Mouse (Mus musculus) forebrain, embryonic 11.5 days (tissue): ENCODE measurements around the gene Tada3. TPM values are rescaled to one million over a fixed set of nuclear protein-coding genes. Genes with fewer than 3 reads are reported as not detected.
A peak's percentile ranks its signal among the peaks of the same experiment; 100 is the strongest.

Experiments used
- ATAC-seq: fragments of 200-750 bp; cut with Nextera tagmentation; replicated peaks from 2 replicates; pipeline ENCODE4 v1.8.0; 2017; ENCODE audit warnings: moderate TSS enrichment; ENCODE audit not compliant: low FRiP score
- DNase-seq: peaks from one replicate; pipeline ENCODE4 v3.0.0-alpha.2; 2017; ENCODE audit warnings: low spot score
- H3K27ac ChIP-seq: fragments of 300-500 bp; sonication (generic); 2 replicates; pipeline ENCODE4 v1.5.1; 2014; ENCODE audit warnings: low read depth, low read length
- H3K27me3 ChIP-seq: fragments of 300-500 bp; sonication (generic); 2 replicates; pipeline ENCODE4 v1.6.1; 2014; ENCODE audit warnings: mild to moderate bottlenecking, low read length, mixed read lengths; ENCODE audit not compliant: control insufficient read depth, insufficient read depth
- H3K36me3 ChIP-seq: fragments of 300-500 bp; sonication (generic); 2 replicates; pipeline ENCODE4 v1.6.1; 2014; ENCODE audit warnings: mild to moderate bottlenecking, low read length, moderate library complexity, mixed read lengths; ENCODE audit not compliant: control insufficient read depth, insufficient read depth
- H3K4me1 ChIP-seq: fragments of 300-500 bp; sonication (generic); replicated peaks from 2 replicates; pipeline ENCODE4 v1.6.1; 2014; ENCODE audit warnings: low read length, mixed read lengths; ENCODE audit not compliant: control insufficient read depth, insufficient read depth
- H3K4me2 ChIP-seq: fragments of 300-500 bp; sonication (generic); 2 replicates; pipeline ENCODE4 v1.6.1; 2014; ENCODE audit warnings: low read depth, mild to moderate bottlenecking, low read length, moderate library complexity, mixed read lengths; ENCODE audit not compliant: severe bottlenecking
- H3K4me3 ChIP-seq: fragments of 300-500 bp; sonication (generic); 2 replicates; pipeline ENCODE4 v1.5.1; 2014; ENCODE audit warnings: low read depth, low read length
- H3K9ac ChIP-seq: fragments of 300-500 bp; sonication (generic); 2 replicates; pipeline ENCODE4 v1.6.1; 2014; ENCODE audit warnings: low read length
- H3K9me3 ChIP-seq: fragments of 300-500 bp; sonication (generic); 2 replicates; pipeline ENCODE4 v1.6.1; 2016; ENCODE audit warnings: low read length, mixed read lengths; ENCODE audit not compliant: control insufficient read depth
- WGBS: fragments of 180-500 bp; shearing (Covaris S2); extraction: QIAGEN DNeasy Blood & Tissue Kit; methylation state at CpG from one replicate; pipeline ENCODE4 v1.1.7; 2014; 5-methylcytosine and 5-hydroxymethylcytosine counted together
- polyA plus RNA-seq: library from polyadenylated mRNA; unstranded; fragments of >200 nt; fragmentation: Nextera tagmentation; extraction: Ambion mirVana; gene quantifications from 2 replicates; pipeline ENCODE4 v1.2.1, GENCODE M21; 2014

Gene Tada3
- polyA plus RNA-seq, 1 experiment from 2014 or later, result 72.5 TPM

DNA sequence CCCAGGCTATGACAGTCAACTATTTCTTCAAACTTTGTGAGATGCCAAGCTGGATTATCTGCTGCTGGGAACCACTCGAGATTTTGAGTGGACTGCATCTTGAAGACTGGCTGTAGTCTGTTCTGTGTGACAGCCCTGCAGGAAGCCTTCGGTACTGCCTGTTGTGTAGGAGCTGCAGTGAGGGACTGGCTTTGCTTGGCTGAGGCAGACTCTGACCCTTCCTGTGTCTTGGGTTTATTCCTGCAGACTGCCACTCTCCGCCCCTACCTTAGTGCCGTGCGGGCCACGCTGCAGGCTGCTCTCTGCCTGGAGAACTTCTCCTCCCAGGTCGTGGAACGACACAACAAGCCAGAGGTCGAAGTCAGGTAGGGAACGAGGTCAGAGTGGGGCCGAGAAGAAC lies 2.8 kb upstream of the Tada3 start:
- ATAC-seq (no peak), DNase-seq (no peak)
- Histone ChIP-seq H3K4me1 (peaks cover 4% of the 10 kb centered on the region), H3K9me3 (no peaks in the 10 kb centered on the region), H3K4me2 (no peak overlapping the region), H3K27ac (no peak overlapping the region), H3K36me3 (peaks cover 13% of the 10 kb centered on the region; the same call in 1 of the 2 replicates), H3K27me3 (no peaks in the 10 kb centered on the region), H3K9ac (no peak overlapping the region), H3K4me3 (no peak overlapping the region)
- 95% methylated on average over 11 of the region's 11 CpGs for WGBS

DNA sequence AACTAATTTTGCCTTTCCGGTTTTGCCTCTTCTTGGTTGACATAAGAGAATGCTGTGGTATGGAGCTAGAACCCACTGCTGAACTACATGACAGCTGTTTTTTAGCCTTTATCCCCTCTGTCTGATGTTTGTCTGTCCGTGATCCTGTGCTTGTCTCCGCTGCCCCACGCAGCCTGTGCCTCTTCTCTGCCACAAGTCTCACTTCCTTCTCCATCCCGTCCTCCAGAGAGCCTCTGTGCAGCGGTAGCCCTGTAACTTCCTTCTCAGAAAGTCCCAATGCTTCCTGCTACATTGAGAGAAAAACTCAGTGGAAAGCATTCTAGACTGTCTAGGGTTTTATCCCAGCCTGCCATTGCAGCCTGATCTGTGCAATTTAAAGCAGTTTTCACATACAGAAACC lies 1.6 kb upstream of the Tada3 start:
- DNase-seq, result no peak

GRCm38 (mm10) chr6:113377172-113377495 lies 549 bp downstream of the Tada3 start:
- no peaks in the 10 kb centered on the region for H3K27me3 ChIP-seq
- WGBS, result 10% methylated on average over 7 of the region's 7 CpGs
- peak overlapping the region; percentile 94 for H3K4me3 ChIP-seq
- H3K9ac ChIP-seq, result peak overlapping the region; percentile 87
- DNase-seq (no peak), ATAC-seq (no peak)
- H3K36me3 ChIP-seq, result peaks cover 6% of the 10 kb centered on the region; the same call in 1 of the 2 replicates
- H3K9me3 ChIP-seq, result no peaks in the 10 kb centered on the region
- peak overlapping the region; percentile 84 for H3K4me2 ChIP-seq
- peak overlapping the region; percentile 85 for H3K27ac ChIP-seq
- peaks cover 4% of the 10 kb centered on the region for H3K4me1 ChIP-seq

More for the DNA sequence above, 1.6 kb upstream of the Tada3 start:
- no peak for ATAC-seq
- H3K27ac ChIP-seq, result no peak overlapping the region
- H3K27me3 ChIP-seq, result no peaks in the 10 kb centered on the region
- H3K9ac ChIP-seq, result no peak overlapping the region
- 91% methylated on average over 6 of the region's 6 CpGs for WGBS
- H3K9me3 ChIP-seq, result no peaks in the 10 kb centered on the region
- H3K36me3 ChIP-seq, result peaks cover 9% of the 10 kb centered on the region; the same call in 1 of the 2 replicates
- peaks cover 4% of the 10 kb centered on the region for H3K4me1 ChIP-seq
- H3K4me3 ChIP-seq, result no peak overlapping the region
- H3K4me2 ChIP-seq, result peak overlapping the region; percentile 84; the same call in 1 of the 2 replicates

- DNase-seq (no peak), ATAC-seq (no peak)
- Histone ChIP-seq H3K27me3 (no peaks in the 10 kb centered on the region), H3K4me1 (peaks cover 2% of the 10 kb centered on the region; the same call in 1 of the 2 replicates), H3K9ac (no peak overlapping the region), H3K4me3 (no peak overlapping the region), H3K36me3 (peaks cover 11% of the 10 kb centered on the region; the same call in 1 of the 2 replicates), H3K27ac (no peak overlapping the region), H3K9me3 (no peaks in the 10 kb centered on the region), H3K4me2 (no peak overlapping the region)
- 93% methylated on average over 4 of the region's 4 CpGs for WGBS
These were observed 4.2 kb downstream of the Tada3 start for GRCm38 (mm10) chr6:113373491-113373890.

GRCm38 (mm10) chr6:113370194-113370929 lies 7.3 kb downstream of the Tada3 start:
- Histone ChIP-seq H3K9ac (no peak overlapping the region), H3K27ac (no peak overlapping the region), H3K27me3 (no peaks in the 10 kb centered on the region), H3K4me1 (no peaks in the 10 kb centered on the region), H3K36me3 (peaks cover 11% of the 10 kb centered on the region; the same call in 1 of the 2 replicates), H3K4me2 (no peak overlapping the region), H3K4me3 (no peak overlapping the region), H3K9me3 (no peaks in the 10 kb centered on the region)
- 91% methylated on average over 20 of the region's 20 CpGs for WGBS
- ATAC-seq, result no peak
- DNase-seq, result no peak

GRCm38 (mm10) chr6:113368577-113368976 lies 9.1 kb downstream of the Tada3 start:
- Histone ChIP-seq H3K4me1 (no peaks in the 10 kb centered on the region), H3K4me2 (no peak overlapping the region), H3K27ac (no peak overlapping the region), H3K36me3 (peaks cover 8% of the 10 kb centered on the region; the same call in 1 of the 2 replicates), H3K9ac (no peak overlapping the region), H3K4me3 (no peak overlapping the region), H3K27me3 (no peaks in the 10 kb centered on the region), H3K9me3 (no peaks in the 10 kb centered on the region)
- ATAC-seq (no peak), DNase-seq (no peak)
- 83% methylated on average over 5 of the region's 5 CpGs for WGBS

DNA sequence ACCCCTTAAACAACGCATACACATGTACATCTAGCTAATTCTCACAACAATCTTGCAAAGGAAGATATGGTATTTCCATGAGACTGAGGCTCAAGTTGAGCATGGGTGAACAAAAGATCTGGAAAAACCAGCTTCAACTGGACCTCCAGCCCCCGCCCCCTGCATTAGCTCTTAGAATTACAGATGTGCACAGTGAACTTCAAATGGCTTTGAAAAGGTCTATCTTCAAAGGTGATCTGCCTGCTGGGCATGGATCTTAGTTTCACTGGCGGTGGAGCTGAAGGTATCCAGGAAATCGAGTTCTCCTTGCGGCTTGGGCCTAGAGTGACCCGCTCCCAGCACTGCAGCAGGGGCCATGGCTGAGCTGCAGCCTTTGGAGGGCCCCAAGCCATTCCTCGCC lies 9.6 kb downstream of the Tada3 start:
- no peaks in the 10 kb centered on the region for H3K9me3 ChIP-seq
- H3K4me3 ChIP-seq, result no peak overlapping the region
- H3K4me1 ChIP-seq, result no peaks in the 10 kb centered on the region
- DNase-seq (no peak), ATAC-seq (no peak)
- peaks cover 8% of the 10 kb centered on the region; the same call in 1 of the 2 replicates for H3K36me3 ChIP-seq
- H3K4me2 ChIP-seq, result no peak overlapping the region
- no peak overlapping the region for H3K9ac ChIP-seq
- no peaks in the 10 kb centered on the region for H3K27me3 ChIP-seq
- WGBS, result 92% methylated on average over 7 of the region's 7 CpGs
- no peak overlapping the region for H3K27ac ChIP-seq

- WGBS, result 100% methylated on average over 1 of the region's 1 CpGs
- no peak overlapping the region for H3K4me2 ChIP-seq
- ATAC-seq (no peak), DNase-seq (no peak)
- no peaks in the 10 kb centered on the region for H3K4me1 ChIP-seq
- no peak overlapping the region for H3K9ac ChIP-seq
- H3K9me3 ChIP-seq, result no peaks in the 10 kb centered on the region
- no peak overlapping the region for H3K27ac ChIP-seq
- no peak overlapping the region for H3K4me3 ChIP-seq
- H3K36me3 ChIP-seq, result peaks cover 8% of the 10 kb centered on the region; the same call in 1 of the 2 replicates
- H3K27me3 ChIP-seq, result no peaks in the 10 kb centered on the region
These were observed 10.1 kb downstream of the Tada3 start for GRCm38 (mm10) chr6:113367574-113367973.

GRCm38 (mm10) chr6:113366639-113367038 lies 11.0 kb downstream of the Tada3 start:
- ATAC-seq, result no peak
- WGBS, result 93% methylated on average over 6 of the region's 6 CpGs
- Histone ChIP-seq H3K27ac (no peak overlapping the region), H3K36me3 (peaks cover 8% of the 10 kb centered on the region; the same call in 1 of the 2 replicates), H3K9ac (no peak overlapping the region), H3K4me1 (no peaks in the 10 kb centered on the region), H3K27me3 (no peaks in the 10 kb centered on the region), H3K9me3 (no peaks in the 10 kb centered on the region), H3K4me3 (no peak overlapping the region), H3K4me2 (no peak overlapping the region)
- DNase-seq, result no peak
